ENCODE assay signal across 7 mouse cellular contexts in the genomic region with DNA sequence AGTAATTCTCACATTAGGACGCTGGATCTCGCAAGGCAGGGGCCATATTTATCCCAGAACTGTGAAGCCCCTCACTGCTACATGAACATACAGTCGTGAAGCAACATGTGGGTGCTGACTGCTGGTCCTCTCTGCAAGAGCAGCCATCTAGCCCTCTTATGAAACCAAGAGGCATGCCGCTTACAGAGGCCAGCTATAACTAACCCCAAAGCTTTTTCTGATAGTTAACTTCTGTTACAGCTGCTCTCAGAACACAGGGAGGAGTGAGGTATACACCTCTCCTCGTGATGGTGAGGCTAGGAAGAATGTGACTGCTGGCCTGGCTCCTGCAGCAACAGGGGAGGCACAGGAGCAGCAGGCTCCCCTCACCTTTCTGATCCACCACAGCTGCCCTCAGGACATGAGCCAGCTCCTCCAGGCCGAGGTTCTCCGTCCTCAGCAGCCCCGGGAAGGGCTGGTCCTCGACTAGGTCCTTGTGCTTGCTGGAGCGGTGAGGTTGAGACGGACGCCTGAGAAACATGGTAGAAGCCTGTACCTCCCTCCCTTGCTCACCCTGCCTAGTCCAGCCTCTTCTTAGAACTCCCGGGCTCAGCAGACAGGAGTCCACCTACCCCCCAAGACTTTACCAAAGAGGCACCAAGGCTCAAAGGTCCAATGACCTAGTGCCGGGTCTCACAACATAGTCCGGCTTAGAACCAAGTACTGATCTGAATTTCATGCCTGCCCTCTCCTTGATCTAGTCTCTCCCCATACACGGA. TPM values are rescaled to one million over a fixed set of nuclear protein-coding genes. Genes with fewer than 3 reads are reported as not detected.
A peak's percentile ranks its signal among the peaks of the same experiment; 100 is the strongest.
DNase-seq lines count a peak whose midpoint lies in the region; ATAC-seq lines count a peak whose summit lies in the region.

No protein-coding gene starts in this region.

- peak overlapping the region; percentile 63 for H3K9ac ChIP-seq in embryonic facial prominence, embryonic 15.5 days
- peak overlapping the region; percentile 57 for H3K9ac ChIP-seq in intestine, embryonic 15.5 days
- H3K9ac ChIP-seq in midbrain, embryonic 12.5 days (replicated peaks): peak overlapping the region; percentile 73

- H3K4me1 ChIP-seq in embryonic facial prominence, embryonic 15.5 days: peaks cover 18% of the 10 kb centered on the region
- H3K4me1 ChIP-seq in intestine, embryonic 15.5 days (replicated peaks): peaks cover 11% of the 10 kb centered on the region
- peaks cover 18% of the 10 kb centered on the region for H3K4me1 ChIP-seq in midbrain, embryonic 12.5 days

- no peaks in the 10 kb centered on the region for H3K27me3 ChIP-seq in embryonic facial prominence, embryonic 15.5 days
- H3K27me3 ChIP-seq in intestine, embryonic 15.5 days (replicated peaks): no peaks in the 10 kb centered on the region
- H3K27me3 ChIP-seq in midbrain, embryonic 12.5 days: no peaks in the 10 kb centered on the region

- intact Hi-C loops in left cerebral cortex, postnatal 4 days (cut with DNase I): no loop called here
- intact Hi-C loops in left cerebral cortex, postnatal 14 days (cut with DNase I): no loop called here

- peak overlapping the region; percentile 94 for H3K4me2 ChIP-seq in embryonic facial prominence, embryonic 15.5 days (replicated peaks)
- peak overlapping the region; percentile 92 for H3K4me2 ChIP-seq in intestine, embryonic 15.5 days (replicated peaks)
- H3K4me2 ChIP-seq in midbrain, embryonic 12.5 days (replicated peaks): peak overlapping the region; percentile 88

- peaks cover 17% of the 10 kb centered on the region for H3K36me3 ChIP-seq in embryonic facial prominence, embryonic 15.5 days
- H3K36me3 ChIP-seq in intestine, embryonic 15.5 days: no peaks in the 10 kb centered on the region; the same call in 1 of the 2 replicates
- peaks cover 25% of the 10 kb centered on the region for H3K36me3 ChIP-seq in midbrain, embryonic 12.5 days

- DNase-seq in left cerebral cortex, postnatal 4 days: peak; percentile 22
- DNase-seq in left cerebral cortex, adult 8-10 months (ENCODE audit: low spot score in 2 of 2): no peak
- DNase-seq in left cerebral cortex, postnatal 14 days (ENCODE audit: low spot score in 2 of 2): no peak

- peak overlapping the region; percentile 67 for H3K4me3 ChIP-seq in embryonic facial prominence, embryonic 15.5 days (replicated peaks)
- peak overlapping the region; percentile 51 for H3K4me3 ChIP-seq in intestine, embryonic 15.5 days (replicated peaks)
- H3K4me3 ChIP-seq in midbrain, embryonic 12.5 days: peak overlapping the region; percentile 60

- ATAC-seq in activated CD4-positive, CD25-positive, alpha-beta regulatory T cell, adult 4 months: peak; percentile 35
- ATAC-seq in embryonic facial prominence, embryonic 15.5 days (ENCODE audit: insufficient number of reproducible peaks, low FRiP score, low TSS enrichment, low read depth): peak; percentile 42; the same call in 1 of the 2 replicates
- ATAC-seq in intestine, embryonic 15.5 days: peak; percentile 72
- ATAC-seq in midbrain, embryonic 12.5 days (ENCODE audit: low FRiP score, low read depth): peak; percentile 68; the same call in 1 of the 2 replicates

- peak overlapping the region; percentile 60 for H3K27ac ChIP-seq in embryonic facial prominence, embryonic 15.5 days (replicated peaks)
- H3K27ac ChIP-seq in intestine, embryonic 15.5 days: peak overlapping the region; percentile 48
- H3K27ac ChIP-seq in midbrain, embryonic 12.5 days (replicated peaks): peak overlapping the region; percentile 22; the same call in 1 of the 2 replicates

- 11% methylated on average over 16 of the region's 16 CpGs for WGBS in embryonic facial prominence, embryonic 15.5 days
- 7% methylated on average over 16 of the region's 16 CpGs for WGBS in intestine, embryonic 15.5 days
- WGBS in midbrain, embryonic 12.5 days: 18% methylated on average over 16 of the region's 16 CpGs

- no peaks in the 10 kb centered on the region for H3K9me3 ChIP-seq in embryonic facial prominence, embryonic 15.5 days (replicated peaks)
- no peaks in the 10 kb centered on the region for H3K9me3 ChIP-seq in intestine, embryonic 15.5 days
- no peaks in the 10 kb centered on the region for H3K9me3 ChIP-seq in midbrain, embryonic 12.5 days

RNA-seq across cellular contexts. Expression of a gene that starts 0.5 kb away (rescaled TPM):
- total RNA-seq in left cerebral cortex, postnatal 4 days (2021): 10 to 100 TPM; 14.4 to 15.2 TPM
- 10 to 100 TPM; 16.0 to 22.1 (median 18.1) TPM for total RNA-seq in left cerebral cortex, adult 8-10 months (2022)
- polyA plus RNA-seq in activated CD4-positive, CD25-positive, alpha-beta regulatory T cell, adult 4 months (2017; shearing (Covaris generic)): 10 to 100 TPM in 1 of 2 experiments, 1 to 10 TPM in 1; 5.4 to 18.7 TPM
- polyA plus RNA-seq in embryonic facial prominence, embryonic 15.5 days (2015; fragmentation: Nextera tagmentation; extraction: Ambion mirVana): 16.7 and 19.7 TPM in 2 replicates
- 24.3 and 25.6 TPM in 2 replicates for polyA plus RNA-seq in intestine, embryonic 15.5 days (2015; fragmentation: Nextera tagmentation; extraction: Ambion mirVana)
- 24.3 and 26.7 TPM in 2 replicates for polyA plus RNA-seq in midbrain, embryonic 12.5 days (2016; fragmentation: Nextera tagmentation; extraction: Ambion mirVana)
- 10 to 100 TPM; 13.4 to 16.5 TPM for total RNA-seq in left cerebral cortex, postnatal 14 days (2021)

RNA-seq across cellular contexts. Expression of a gene that starts 16.9 kb away (rescaled TPM):
- not detected for total RNA-seq in left cerebral cortex, postnatal 4 days (2021)
- not detected for total RNA-seq in left cerebral cortex, adult 8-10 months (2022)
- not detected for polyA plus RNA-seq in activated CD4-positive, CD25-positive, alpha-beta regulatory T cell, adult 4 months (2017; shearing (Covaris generic))
- not detected in 2 replicates for polyA plus RNA-seq in embryonic facial prominence, embryonic 15.5 days (2015; fragmentation: Nextera tagmentation; extraction: Ambion mirVana)
- polyA plus RNA-seq in intestine, embryonic 15.5 days (2015; fragmentation: Nextera tagmentation; extraction: Ambion mirVana): 11.8 and 12.8 TPM in 2 replicates
- not detected in 2 replicates for polyA plus RNA-seq in midbrain, embryonic 12.5 days (2016; fragmentation: Nextera tagmentation; extraction: Ambion mirVana)
- total RNA-seq in left cerebral cortex, postnatal 14 days (2021): not detected

RNA-seq across cellular contexts. Expression of a gene that starts 23.7 kb away (rescaled TPM):
- 10 to 100 TPM; 39.1 to 44.9 TPM for total RNA-seq in left cerebral cortex, postnatal 4 days (2021)
- 10 to 100 TPM; 34.5 to 43.5 (median 39.4) TPM for total RNA-seq in left cerebral cortex, adult 8-10 months (2022)
- 10 to 100 TPM; 40.7 to 68.9 TPM for polyA plus RNA-seq in activated CD4-positive, CD25-positive, alpha-beta regulatory T cell, adult 4 months (2017; shearing (Covaris generic))
- 81.4 and 84.8 TPM in 2 replicates for polyA plus RNA-seq in embryonic facial prominence, embryonic 15.5 days (2015; fragmentation: Nextera tagmentation; extraction: Ambion mirVana)
- polyA plus RNA-seq in intestine, embryonic 15.5 days (2015; fragmentation: Nextera tagmentation; extraction: Ambion mirVana): 83.8 and 87.7 TPM in 2 replicates
- 73.4 and 74.9 TPM in 2 replicates for polyA plus RNA-seq in midbrain, embryonic 12.5 days (2016; fragmentation: Nextera tagmentation; extraction: Ambion mirVana)
- 10 to 100 TPM; 47.9 to 48.3 TPM for total RNA-seq in left cerebral cortex, postnatal 14 days (2021)

RNA-seq across cellular contexts. Expression of a gene that starts 29.6 kb away (rescaled TPM):
- 10 to 100 TPM; 12.4 to 14.1 TPM for total RNA-seq in left cerebral cortex, postnatal 4 days (2021)
- 10 to 100 TPM in 3 of 4 experiments, 1 to 10 TPM in 1; 8.6 to 13.9 (median 11.8) TPM for total RNA-seq in left cerebral cortex, adult 8-10 months (2022)
- 10 to 100 TPM; 10.6 to 15.3 TPM for polyA plus RNA-seq in activated CD4-positive, CD25-positive, alpha-beta regulatory T cell, adult 4 months (2017; shearing (Covaris generic))
- 7.7 and 10.7 TPM in 2 replicates for polyA plus RNA-seq in embryonic facial prominence, embryonic 15.5 days (2015; fragmentation: Nextera tagmentation; extraction: Ambion mirVana)
- 3.7 and 4.1 TPM in 2 replicates for polyA plus RNA-seq in intestine, embryonic 15.5 days (2015; fragmentation: Nextera tagmentation; extraction: Ambion mirVana)
- 6.3 and 7.9 TPM in 2 replicates for polyA plus RNA-seq in midbrain, embryonic 12.5 days (2016; fragmentation: Nextera tagmentation; extraction: Ambion mirVana)
- total RNA-seq in left cerebral cortex, postnatal 14 days (2021): 1 to 10 TPM; 6.5 to 7.8 TPM

RNA-seq across cellular contexts. Expression of a gene that starts 39.7 kb away (rescaled TPM):
- total RNA-seq in left cerebral cortex, postnatal 4 days (2021): under 1 TPM; 0.26 to 0.30 TPM
- under 1 TPM; 0.24 to 0.74 (median 0.58) TPM for total RNA-seq in left cerebral cortex, adult 8-10 months (2022)
- polyA plus RNA-seq in activated CD4-positive, CD25-positive, alpha-beta regulatory T cell, adult 4 months (2017; shearing (Covaris generic)): under 1 TPM; 0.97 TPM
- 11.7 and 12.2 TPM in 2 replicates for polyA plus RNA-seq in embryonic facial prominence, embryonic 15.5 days (2015; fragmentation: Nextera tagmentation; extraction: Ambion mirVana)
- 7.8 and 8.4 TPM in 2 replicates for polyA plus RNA-seq in intestine, embryonic 15.5 days (2015; fragmentation: Nextera tagmentation; extraction: Ambion mirVana)
- polyA plus RNA-seq in midbrain, embryonic 12.5 days (2016; fragmentation: Nextera tagmentation; extraction: Ambion mirVana): 0.51 and 0.93 TPM in 2 replicates
- total RNA-seq in left cerebral cortex, postnatal 14 days (2021): under 1 TPM; 0.53 to 0.55 TPM

Comparison
In these comparisons a context has a peak if more than half of its experiments do, and no peak if none do; other contexts are left out.
1. RNA of a gene that starts 16.9 kb away (polyA plus RNA-seq): 11.8 to 12.8 TPM in intestine, embryonic 15.5 days; not detected in activated CD4-positive, CD25-positive, alpha-beta regulatory T cell, adult 4 months, not detected in embryonic facial prominence, embryonic 15.5 days and not detected in midbrain, embryonic 12.5 days; every median in the first group is over 10 times any median in the second.
2. Peak in every context shown above with its lines, with median percentiles within 50 percentile points of each other: ATAC-seq, H3K27ac ChIP-seq, H3K4me2 ChIP-seq, H3K4me3 ChIP-seq and H3K9ac ChIP-seq.